Mouse (Mus musculus) neural tube, embryonic 11.5 days (tissue): Measurements from ENCODE around the gene Mlf2. TPM values are rescaled to one million over a fixed set of nuclear protein-coding genes. Genes with fewer than 3 reads are reported as not detected.
A peak's percentile ranks its signal among the peaks of the same experiment; 100 is the strongest.
"Not testable (repeated sequence)": the region's sequence is repeated elsewhere in the genome, so short reads cannot be mapped to it uniquely, and the experiment has no call there.

ENCODE experiments used
- ATAC-seq: fragments of 200-750 bp; cut with Nextera tagmentation; 2 replicates; pipeline ENCODE4 v1.8.0; 2017; ENCODE audit warnings: moderate number of reproducible peaks, mild to moderate bottlenecking, moderate TSS enrichment, moderate library complexity; ENCODE audit not compliant: insufficient read depth, low FRiP score, low TSS enrichment
- DNase-seq: peaks from one replicate; pipeline ENCODE4 v3.0.0-alpha.2; 2015; ENCODE audit warnings: low spot score
- H3K27ac ChIP-seq: fragments of 300-500 bp; sonication (generic); 2 replicates; pipeline ENCODE4 v1.5.1; 2014; ENCODE audit warnings: low read depth, mild to moderate bottlenecking, low read length
- H3K27me3 ChIP-seq: fragments of 300-500 bp; sonication (generic); 2 replicates; pipeline ENCODE4 v1.6.1; 2014; ENCODE audit warnings: mild to moderate bottlenecking, low read length, mixed read lengths; ENCODE audit not compliant: control insufficient read depth, insufficient read depth
- H3K36me3 ChIP-seq: fragments of 300-500 bp; sonication (generic); 2 replicates; pipeline ENCODE4 v1.6.1; 2014; ENCODE audit warnings: mild to moderate bottlenecking, low read length, moderate library complexity, mixed read lengths; ENCODE audit not compliant: control insufficient read depth, insufficient read depth
- H3K4me1 ChIP-seq: fragments of 300-500 bp; sonication (generic); 2 replicates; pipeline ENCODE4 v1.6.1; 2014; ENCODE audit warnings: low read length, mixed read lengths; ENCODE audit not compliant: control insufficient read depth, insufficient read depth
- H3K4me2 ChIP-seq: fragments of 300-500 bp; sonication (generic); 2 replicates; pipeline ENCODE4 v1.6.1; 2014; ENCODE audit warnings: low read depth, mild to moderate bottlenecking, moderate library complexity
- H3K4me3 ChIP-seq: fragments of 300-500 bp; sonication (generic); 2 replicates; pipeline ENCODE4 v1.5.1; 2014; ENCODE audit warnings: low read depth, low read length
- H3K9ac ChIP-seq: fragments of 300-500 bp; sonication (generic); 2 replicates; pipeline ENCODE4 v1.6.1; 2014; ENCODE audit warnings: mild to moderate bottlenecking, low read length
- H3K9me3 ChIP-seq: fragments of 300-500 bp; sonication (generic); 2 replicates; pipeline ENCODE4 v1.6.1; 2016; ENCODE audit warnings: low read length; ENCODE audit not compliant: control insufficient read depth
- WGBS: fragments of 180-500 bp; shearing (Covaris S2); extraction: QIAGEN DNeasy Blood & Tissue Kit; methylation state at CpG from one replicate; pipeline ENCODE4 v1.1.7; 2014; 5-methylcytosine and 5-hydroxymethylcytosine counted together
- polyA plus RNA-seq: library from polyadenylated mRNA; unstranded; fragments of >200 nt; fragmentation: Nextera tagmentation; extraction: Ambion mirVana; gene quantifications from 2 replicates; pipeline ENCODE4 v1.2.1, GENCODE M21; 2014

Mlf2 gene
- polyA plus RNA-seq, 1 experiment from 2014 or later: 513 TPM

DNA sequence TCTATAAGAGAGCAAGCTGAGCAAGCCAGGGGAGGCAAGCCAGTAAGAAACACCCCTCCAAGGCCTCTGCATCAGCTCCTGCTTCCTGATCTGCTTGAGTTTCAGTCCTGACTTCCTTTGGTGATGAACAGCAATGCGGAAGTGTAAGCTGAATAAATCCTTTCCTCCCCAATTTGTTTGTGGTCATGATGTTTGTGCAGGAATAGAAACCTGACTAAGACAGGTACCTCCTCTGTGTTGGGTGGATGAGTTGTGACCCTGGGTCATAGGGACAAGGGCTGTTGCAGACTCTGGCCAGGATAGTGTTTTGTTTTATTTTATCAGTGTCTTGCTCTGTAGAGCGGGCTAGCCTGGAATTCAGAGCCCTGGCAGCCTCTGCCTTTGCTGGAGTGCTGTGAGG, 37.1 kb upstream of the Mlf2 start:
- H3K4me2 ChIP-seq, H3K4me1 ChIP-seq, ATAC-seq, H3K27ac ChIP-seq, DNase-seq, H3K4me3 ChIP-seq, H3K36me3 ChIP-seq, H3K9me3 ChIP-seq, H3K27me3 ChIP-seq, H3K9ac ChIP-seq: not testable (repeated sequence)
- WGBS: 92% methylated on average over 2 of the region's 2 CpGs

DNA sequence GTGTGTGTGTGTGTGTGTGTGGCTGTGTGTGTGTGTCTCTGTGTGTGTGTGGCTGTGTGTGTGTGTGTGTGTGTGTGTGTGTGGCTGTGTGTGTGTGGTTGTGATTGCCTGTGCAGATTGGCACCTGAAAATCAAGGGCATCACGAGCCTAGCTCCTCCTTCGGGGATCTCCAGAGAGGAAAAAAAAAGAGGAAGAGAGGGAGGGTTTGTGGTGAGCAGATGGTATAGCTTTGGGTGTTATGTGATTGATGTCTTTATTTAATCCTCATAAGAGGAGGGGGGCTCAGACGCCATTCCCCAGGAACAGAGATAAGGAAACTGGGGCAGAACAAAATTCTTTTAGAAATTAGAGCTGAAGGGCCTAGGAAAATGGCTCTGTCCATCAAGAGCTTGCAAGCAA, 32.8 kb upstream of the Mlf2 start:
- H3K36me3 ChIP-seq: no peaks in the 10 kb centered on the region
- H3K4me1 ChIP-seq: no peaks in the 10 kb centered on the region
- H3K4me2 ChIP-seq: no peak overlapping the region
- 62% methylated on average over 3 of the region's 3 CpGs for WGBS
- H3K9me3 ChIP-seq: no peaks in the 10 kb centered on the region
- H3K9ac ChIP-seq: no peak overlapping the region
- H3K27me3 ChIP-seq: no peaks in the 10 kb centered on the region
- no peak for ATAC-seq
- H3K4me3 ChIP-seq: no peak overlapping the region
- no peak for DNase-seq
- H3K27ac ChIP-seq: no peak overlapping the region

DNA sequence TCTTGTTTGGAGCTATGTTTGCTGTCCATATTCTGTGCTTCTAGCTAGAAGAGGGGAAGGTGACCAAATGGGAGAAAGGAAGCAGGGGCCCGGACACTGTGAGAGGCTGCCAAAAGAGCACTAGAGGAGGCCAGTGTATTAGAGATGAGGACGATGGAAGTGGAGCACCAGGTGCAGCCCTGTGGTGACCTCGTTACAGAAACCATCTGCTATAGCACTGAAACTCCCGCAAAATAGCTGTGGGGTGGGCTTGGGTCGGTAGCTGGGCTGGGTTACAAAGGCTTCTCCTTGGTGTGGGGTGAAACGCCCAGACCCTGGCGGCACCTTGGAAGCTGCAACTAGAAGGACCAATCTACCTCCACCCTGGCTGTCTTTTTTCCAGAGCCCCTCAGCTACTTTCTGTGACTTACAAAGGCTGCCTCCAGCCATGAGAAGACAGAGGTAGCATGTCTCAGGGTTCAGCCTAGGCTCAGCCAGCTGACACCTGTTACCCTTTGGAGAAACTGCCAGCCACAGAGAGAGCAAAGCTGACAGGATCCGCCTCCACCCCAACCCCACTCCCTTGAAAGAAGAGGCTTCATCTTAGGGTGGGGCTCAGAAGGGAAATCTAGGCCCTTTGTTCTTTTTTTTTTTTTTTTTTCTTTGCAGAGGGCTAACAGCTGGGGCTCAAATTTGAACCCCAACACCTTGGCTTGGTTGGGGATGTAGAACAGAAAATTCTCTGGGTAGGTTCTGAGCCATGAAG, 31.0 kb upstream of the Mlf2 start:
- H3K4me2 ChIP-seq: no peak overlapping the region
- H3K4me1 ChIP-seq: peaks cover 6% of the 10 kb centered on the region
- no peaks in the 10 kb centered on the region for H3K27me3 ChIP-seq
- ATAC-seq (no peak), DNase-seq (no peak)
- H3K36me3 ChIP-seq: no peaks in the 10 kb centered on the region
- H3K9ac ChIP-seq: no peak overlapping the region; the same call in 1 of the 2 replicates
- H3K27ac ChIP-seq: no peak overlapping the region
- WGBS: 63% methylated on average over 8 of the region's 8 CpGs
- no peak overlapping the region for H3K4me3 ChIP-seq
- H3K9me3 ChIP-seq: no peaks in the 10 kb centered on the region

DNA sequence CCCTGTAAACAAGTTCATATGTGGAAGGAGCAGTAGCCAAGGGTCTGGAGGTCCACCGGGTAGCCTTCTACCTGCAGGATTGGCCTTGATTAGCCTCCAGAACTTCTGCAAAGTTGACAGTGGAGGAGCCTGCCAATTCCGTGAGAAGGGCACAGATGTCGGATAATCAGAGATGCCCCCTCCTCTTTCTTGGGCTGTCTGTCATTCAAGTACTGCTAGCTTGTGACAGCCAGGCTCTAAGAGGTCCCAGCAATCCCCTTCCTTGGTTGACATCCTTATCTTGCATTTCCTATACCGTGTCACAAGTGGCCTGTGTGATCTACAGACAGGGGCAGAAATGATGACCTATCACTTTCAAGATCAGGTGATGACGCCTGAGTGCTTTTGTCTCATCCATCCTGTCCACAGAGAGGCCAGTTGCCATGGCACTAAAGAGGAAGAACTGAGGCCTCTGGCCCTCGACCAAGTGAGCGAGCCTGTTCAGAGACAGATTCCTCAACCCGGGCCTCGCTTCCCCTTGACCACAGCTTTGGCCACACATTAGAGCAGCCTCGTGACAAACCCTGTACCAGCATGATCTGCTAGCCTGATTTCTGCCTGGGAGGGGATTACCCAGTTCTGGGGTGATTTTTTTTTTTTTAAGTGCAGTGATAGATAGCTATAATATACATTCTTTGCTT, 30.2 kb upstream of the Mlf2 start:
- DNase-seq: no peak
- WGBS: 63% methylated on average over 10 of the region's 10 CpGs

DNA sequence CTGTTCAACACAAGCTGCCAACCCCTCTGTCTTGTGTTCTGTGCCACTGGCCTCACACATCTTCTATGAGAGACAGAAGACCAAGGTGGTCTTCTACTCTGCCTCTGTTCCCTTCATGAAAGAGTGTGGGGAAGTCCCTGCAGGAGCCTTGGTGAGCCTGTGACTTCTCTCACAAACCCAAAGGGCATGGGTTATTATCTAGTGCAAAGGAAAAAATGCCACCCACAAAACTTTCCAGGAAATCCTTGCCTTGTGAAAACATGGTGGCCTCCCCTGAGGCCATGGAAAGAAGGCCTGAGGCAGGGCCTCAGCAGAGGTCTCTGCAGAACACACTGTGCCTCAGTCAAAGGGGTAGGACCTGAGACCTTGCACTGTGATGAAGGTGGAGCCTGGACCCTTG, 29.3 kb upstream of the Mlf2 start:
- ATAC-seq (no peak), DNase-seq (no peak)
- H3K4me3 ChIP-seq: no peak overlapping the region
- no peak overlapping the region for H3K4me2 ChIP-seq
- no peaks in the 10 kb centered on the region for H3K27me3 ChIP-seq
- no peaks in the 10 kb centered on the region for H3K9me3 ChIP-seq
- no peak overlapping the region for H3K9ac ChIP-seq
- peaks cover 7% of the 10 kb centered on the region for H3K4me1 ChIP-seq
- no peak overlapping the region for H3K27ac ChIP-seq
- no peaks in the 10 kb centered on the region for H3K36me3 ChIP-seq

More for the DNA sequence above, 30.2 kb upstream of the Mlf2 start:
- Histone ChIP-seq H3K27me3 (no peaks in the 10 kb centered on the region), H3K36me3 (no peaks in the 10 kb centered on the region), H3K4me3 (no peak overlapping the region), H3K9me3 (no peaks in the 10 kb centered on the region), H3K27ac (no peak overlapping the region), H3K9ac (no peak overlapping the region), H3K4me2 (no peak overlapping the region), H3K4me1 (peaks cover 7% of the 10 kb centered on the region)
- ATAC-seq: no peak

DNA sequence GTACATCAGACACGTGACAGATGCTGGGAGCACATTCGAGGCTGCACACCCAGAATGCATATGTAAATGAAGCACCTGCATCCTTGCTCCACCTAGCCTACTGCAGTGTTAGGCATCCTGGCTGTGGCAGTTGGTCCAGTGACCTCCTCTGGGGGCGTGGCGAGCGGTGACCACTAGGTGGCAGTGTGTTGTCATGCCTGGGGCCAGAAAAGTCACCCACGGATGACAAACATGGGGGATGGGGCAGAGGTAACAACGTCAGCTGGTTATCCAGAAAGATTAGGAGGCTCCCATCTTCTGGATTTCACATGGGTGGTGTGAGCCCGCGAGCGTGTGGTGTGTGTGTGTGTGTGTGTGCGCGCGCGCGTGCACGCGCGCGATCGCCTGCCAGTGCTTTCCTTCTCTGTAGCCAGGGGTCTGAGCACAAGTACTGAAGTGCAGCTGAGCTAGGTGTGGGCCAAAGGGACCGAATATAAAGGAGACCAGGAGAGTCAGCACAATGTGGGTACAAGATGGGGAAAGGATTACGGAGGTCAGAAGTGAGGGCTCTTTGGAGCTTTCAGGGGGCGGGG, 27.5 kb upstream of the Mlf2 start:
- DNase-seq (peak; percentile 94), ATAC-seq (peak; percentile 86)
- H3K4me3 ChIP-seq: peak overlapping the region; percentile 40
- no peaks in the 10 kb centered on the region for H3K36me3 ChIP-seq
- H3K9ac ChIP-seq: peak overlapping the region; percentile 84
- peak overlapping the region; percentile 96 for H3K27ac ChIP-seq
- peak overlapping the region; percentile 85 for H3K4me2 ChIP-seq
- no peaks in the 10 kb centered on the region for H3K27me3 ChIP-seq
- WGBS: under 1% methylated on average over 23 of the region's 23 CpGs
- no peaks in the 10 kb centered on the region for H3K9me3 ChIP-seq
- H3K4me1 ChIP-seq: peaks cover 7% of the 10 kb centered on the region

DNA sequence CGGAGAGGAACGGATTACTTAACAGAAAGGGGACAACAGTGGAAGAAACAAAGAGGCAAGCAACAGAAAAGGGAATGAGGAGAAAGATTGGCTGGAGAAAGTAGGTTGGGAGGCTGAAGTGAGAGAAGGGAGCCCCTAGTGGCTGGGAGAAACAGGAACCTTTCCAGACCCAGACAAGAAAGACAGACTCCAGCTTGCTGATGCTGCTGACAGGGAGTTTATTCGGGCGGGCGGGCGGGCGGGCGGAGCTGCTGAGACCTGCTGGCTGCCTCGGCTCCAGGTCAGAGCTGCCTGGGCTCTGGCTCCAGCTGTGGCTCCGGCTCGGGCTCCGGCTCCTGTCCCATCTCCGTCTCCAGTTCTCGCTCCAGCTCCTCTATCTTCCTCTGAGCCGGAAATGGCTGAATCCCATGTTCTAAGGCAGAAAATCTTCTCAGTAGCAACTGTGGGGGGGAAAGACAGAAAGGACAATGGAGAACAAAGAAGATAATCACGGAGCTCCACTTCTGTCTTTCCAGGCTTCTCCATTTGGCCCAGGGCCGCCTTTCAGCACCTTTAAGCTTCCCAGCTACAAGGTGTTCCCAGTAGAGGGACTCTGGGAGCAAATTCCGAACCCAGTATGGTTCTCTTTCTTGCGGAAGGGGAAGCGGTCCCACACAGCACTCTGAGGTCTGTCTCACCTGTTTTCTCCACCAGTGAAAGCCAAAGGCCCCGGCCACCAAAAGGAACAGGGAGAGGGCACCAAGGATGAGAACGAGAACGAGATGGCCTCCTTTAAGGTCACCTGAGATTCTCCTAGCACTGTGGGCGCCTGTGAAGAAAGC, 26.8 kb upstream of the Mlf2 start:
- H3K9ac ChIP-seq: peak overlapping the region; percentile 84
- H3K36me3 ChIP-seq: no peaks in the 10 kb centered on the region
- no peaks in the 10 kb centered on the region for H3K9me3 ChIP-seq
- H3K27me3 ChIP-seq: no peaks in the 10 kb centered on the region
- H3K27ac ChIP-seq: peak overlapping the region; percentile 96
- ATAC-seq: peak; percentile 54
- WGBS: 8% methylated on average over 24 of the region's 24 CpGs
- H3K4me2 ChIP-seq: peak overlapping the region; percentile 85
- no peak for DNase-seq
- peak overlapping the region; percentile 40 for H3K4me3 ChIP-seq
- peaks cover 7% of the 10 kb centered on the region for H3K4me1 ChIP-seq

DNA sequence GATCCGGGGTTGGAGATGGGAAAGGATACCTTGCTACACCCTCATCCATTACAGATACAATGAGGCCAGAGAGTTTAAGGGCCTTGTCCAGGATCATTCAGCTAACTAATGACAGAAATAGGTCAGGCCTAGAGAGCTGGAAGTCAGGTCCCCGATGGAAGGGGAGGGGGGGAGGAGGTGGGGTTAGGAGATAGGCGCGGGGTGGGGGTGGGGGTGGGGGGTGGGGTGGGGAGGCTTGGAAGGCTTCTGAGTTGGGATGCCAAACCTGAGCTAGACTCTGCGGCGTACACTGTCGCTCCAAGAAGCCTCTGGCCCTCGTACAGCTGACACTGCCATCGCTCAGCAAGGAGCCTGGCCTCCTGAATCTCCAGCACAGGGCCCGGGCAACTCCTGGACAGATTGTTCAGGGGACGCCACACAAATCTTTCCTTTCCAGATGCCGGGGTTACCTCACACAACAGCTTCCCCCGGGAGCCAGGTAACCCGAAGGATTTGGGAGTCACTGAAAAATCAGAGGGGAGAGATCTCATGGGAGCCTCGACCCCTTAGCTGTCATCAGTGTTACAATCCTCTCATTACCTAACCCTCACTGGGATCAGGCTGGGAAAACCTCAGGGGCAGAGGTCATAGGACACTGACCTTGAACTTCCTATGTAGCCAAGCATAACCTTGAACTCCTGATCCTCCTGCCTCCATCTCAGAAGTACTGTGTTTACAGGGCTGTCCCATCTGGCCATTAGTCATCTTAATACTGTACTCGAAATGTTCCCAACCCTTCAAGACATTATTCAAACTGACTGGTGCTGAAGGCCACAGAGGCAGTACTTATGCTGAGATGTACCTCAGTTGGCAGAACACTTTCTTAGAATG, 26.0 kb upstream of the Mlf2 start:
- peaks cover 7% of the 10 kb centered on the region for H3K4me1 ChIP-seq
- no peaks in the 10 kb centered on the region; the same call in 1 of the 2 replicates for H3K27me3 ChIP-seq
- ATAC-seq (no peak), DNase-seq (no peak)
- no peaks in the 10 kb centered on the region for H3K36me3 ChIP-seq
- peak overlapping the region; percentile 40 for H3K4me3 ChIP-seq
- no peaks in the 10 kb centered on the region for H3K9me3 ChIP-seq
- H3K27ac ChIP-seq: peak overlapping the region; percentile 96
- peak overlapping the region; percentile 85 for H3K4me2 ChIP-seq
- H3K9ac ChIP-seq: peak overlapping the region; percentile 84
- 39% methylated on average over 15 of the region's 16 CpGs for WGBS
